10 mouse cellular contexts compared by ENCODE assay signal in genomic region chr7:98158481-98158880, GRCm38 (mm10). TPM values are rescaled to one million over a fixed set of nuclear protein-coding genes. Genes with fewer than 3 reads are reported as not detected.
DNase-seq lines count a peak whose midpoint lies in the region; ATAC-seq lines count a peak whose summit lies in the region.
"Had no signal": no experiment of that assay in that cellular context is flagged by ENCODE, and none has a peak within 500 bp of the region (broad histone marks: within the 10 kb centered on the region; RNA-seq: fewer than 3 reads in every experiment).

No protein-coding gene starts in this region.

- H3K4me3 ChIP-seq in embryonic facial prominence, embryonic 14.5 days (ENCODE audit: low read depth, low read length) = no peak overlapping the region
- H3K4me3 ChIP-seq in liver, embryonic 13.5 days (replicated peaks) = peak overlapping the region; percentile 41
- H3K4me3 ChIP-seq in stomach, embryonic 15.5 days (replicated peaks) = no peak overlapping the region
- H3K4me3 ChIP-seq: left cerebral cortex, adult 2 months had no signal

- peak; percentile 42; the same call in 1 of the 2 replicates for ATAC-seq in embryonic facial prominence, embryonic 14.5 days (ENCODE audit: low read depth)
- no peak for ATAC-seq in liver, embryonic 13.5 days (ENCODE audit: low read depth)
- ATAC-seq in stomach, embryonic 15.5 days (ENCODE audit: insufficient read depth, low FRiP score, low read depth) = peak; percentile 72
- no peak for ATAC-seq in activated CD4-positive, CD25-positive, alpha-beta regulatory T cell, adult 4 months
- ATAC-seq: Patski had no signal

- no peak overlapping the region; the same call in 1 of the 2 replicates for H3K4me2 ChIP-seq in embryonic facial prominence, embryonic 14.5 days (ENCODE audit: low read depth, low read length)
- peak overlapping the region; percentile 55 for H3K4me2 ChIP-seq in liver, embryonic 13.5 days
- H3K4me2 ChIP-seq in stomach, embryonic 15.5 days = peak overlapping the region; percentile 26

- 0 out of 2 replicates have a peak, but pooled peaks cover 4% of the 10 kb centered on the region for H3K4me1 ChIP-seq in embryonic facial prominence, embryonic 14.5 days (ENCODE audit: control insufficient read depth, insufficient read depth, low read length)
- H3K4me1 ChIP-seq in liver, embryonic 13.5 days (replicated peaks) = peaks cover 89% of the 10 kb centered on the region
- peaks cover 53% of the 10 kb centered on the region for H3K4me1 ChIP-seq in stomach, embryonic 15.5 days

- no peak overlapping the region for H3K9ac ChIP-seq in embryonic facial prominence, embryonic 14.5 days (ENCODE audit: low read depth, low read length)
- H3K9ac ChIP-seq in liver, embryonic 13.5 days = peak overlapping the region; percentile 57
- no peak overlapping the region for H3K9ac ChIP-seq in stomach, embryonic 15.5 days

- no peaks in the 10 kb centered on the region for H3K27me3 ChIP-seq in embryonic facial prominence, embryonic 14.5 days (replicated peaks; ENCODE audit: control insufficient read depth, insufficient read depth, low read length)
- H3K27me3 ChIP-seq in liver, embryonic 13.5 days = no peaks in the 10 kb centered on the region
- no peaks in the 10 kb centered on the region for H3K27me3 ChIP-seq in stomach, embryonic 15.5 days (replicated peaks)
- H3K27me3 ChIP-seq: Patski had no signal

- no peaks in the 10 kb centered on the region for H3K36me3 ChIP-seq in embryonic facial prominence, embryonic 14.5 days (ENCODE audit: control insufficient read depth, insufficient read depth, low read length)
- peaks cover 43% of the 10 kb centered on the region for H3K36me3 ChIP-seq in liver, embryonic 13.5 days
- H3K36me3 ChIP-seq in stomach, embryonic 15.5 days = no peaks in the 10 kb centered on the region

- DNase-seq in embryonic facial prominence, embryonic 14.5 days (ENCODE audit: low spot score) = no peak
- DNase-seq in kidney, adult 11 months = peak; percentile 83
- DNase-seq in liver, embryonic 13.5 days = no peak
- no peak for DNase-seq in gastrocnemius, postnatal 25 days
- DNase-seq in layer of hippocampus, adult 18-20 months (ENCODE audit: low spot score in 2 of 2) = no peak
- DNase-seq: thymus, postnatal 14 days had no signal

- 43% methylated on average over 8 of the region's 8 CpGs for WGBS in embryonic facial prominence, embryonic 14.5 days
- WGBS in liver, embryonic 13.5 days (ENCODE audit: insufficient replicate concordance) = 47% methylated on average over 8 of the region's 8 CpGs
- 33% methylated on average over 8 of the region's 8 CpGs for WGBS in stomach, embryonic 15.5 days

- 0 out of 2 replicates have a peak overlapping the region, but pooled peaks have one; percentile 6 for H3K27ac ChIP-seq in embryonic facial prominence, embryonic 14.5 days (replicated peaks; ENCODE audit: low read depth, low read length)
- peak overlapping the region; percentile 88 for H3K27ac ChIP-seq in liver, embryonic 13.5 days
- H3K27ac ChIP-seq in stomach, embryonic 15.5 days = peak overlapping the region; percentile 81
- H3K27ac ChIP-seq: left cerebral cortex, adult 2 months had no signal

- no peaks in the 10 kb centered on the region for H3K9me3 ChIP-seq in embryonic facial prominence, embryonic 14.5 days (ENCODE audit: control insufficient read depth, low read length)
- no peaks in the 10 kb centered on the region for H3K9me3 ChIP-seq in liver, embryonic 13.5 days (replicated peaks)
- H3K9me3 ChIP-seq in stomach, embryonic 15.5 days = no peaks in the 10 kb centered on the region

RNA-seq across cellular contexts. Expression of gene Omp, which starts 13.2 kb away (rescaled TPM):
- polyA plus RNA-seq in embryonic facial prominence, embryonic 14.5 days (2014; fragmentation: Nextera tagmentation; extraction: Ambion mirVana) = 2.7 and 4.8 TPM in 2 replicates
- 0.50 and 0.76 TPM in 2 replicates for polyA plus RNA-seq in liver, embryonic 13.5 days (2015; fragmentation: Nextera tagmentation; extraction: Ambion mirVana)
- 0.68 and 0.70 TPM in 2 replicates for polyA plus RNA-seq in stomach, embryonic 15.5 days (2015; fragmentation: Nextera tagmentation; extraction: Ambion mirVana)
- under 1 TPM in 1 of 2 experiments, not detected in 1; 0.11 TPM for total RNA-seq in gastrocnemius, postnatal 25 days (2021)
- total RNA-seq in layer of hippocampus, adult 18-20 months (2021) = 1 to 10 TPM; 1.1 to 1.2 TPM
- polyA plus RNA-seq in activated CD4-positive, CD25-positive, alpha-beta regulatory T cell, adult 4 months (2017; shearing (Covaris generic)) = not detected

RNA-seq across cellular contexts. Expression of gene Capn5, which starts 19.6 kb away (rescaled TPM):
- 5.0 and 6.0 TPM in 2 replicates for polyA plus RNA-seq in embryonic facial prominence, embryonic 14.5 days (2014; fragmentation: Nextera tagmentation; extraction: Ambion mirVana)
- polyA plus RNA-seq in liver, embryonic 13.5 days (2015; fragmentation: Nextera tagmentation; extraction: Ambion mirVana) = 13.2 and 16.8 TPM in 2 replicates
- 13.8 and 14.9 TPM in 2 replicates for polyA plus RNA-seq in stomach, embryonic 15.5 days (2015; fragmentation: Nextera tagmentation; extraction: Ambion mirVana)
- 1 to 10 TPM; 1.6 to 2.4 TPM for total RNA-seq in gastrocnemius, postnatal 25 days (2021)
- total RNA-seq in layer of hippocampus, adult 18-20 months (2021) = 10 to 100 TPM; 43.4 to 47.4 TPM
- 1 to 10 TPM in 1 of 2 experiments, under 1 TPM in 1; 0.79 to 2.1 TPM for polyA plus RNA-seq in activated CD4-positive, CD25-positive, alpha-beta regulatory T cell, adult 4 months (2017; shearing (Covaris generic))

RNA-seq across cellular contexts. Expression of gene Myo7a, which starts 39.2 kb away (rescaled TPM):
- 9.2 and 10.1 TPM in 2 replicates for polyA plus RNA-seq in embryonic facial prominence, embryonic 14.5 days (2014; fragmentation: Nextera tagmentation; extraction: Ambion mirVana)
- 8.0 and 8.3 TPM in 2 replicates for polyA plus RNA-seq in liver, embryonic 13.5 days (2015; fragmentation: Nextera tagmentation; extraction: Ambion mirVana)
- polyA plus RNA-seq in stomach, embryonic 15.5 days (2015; fragmentation: Nextera tagmentation; extraction: Ambion mirVana) = 9.3 and 11.4 TPM in 2 replicates
- 1 to 10 TPM; 2.8 to 3.5 TPM for total RNA-seq in gastrocnemius, postnatal 25 days (2021)
- total RNA-seq in layer of hippocampus, adult 18-20 months (2021) = 10 to 100 TPM; 10.0 to 14.5 TPM
- 1 to 10 TPM; 1.1 to 1.6 TPM for polyA plus RNA-seq in activated CD4-positive, CD25-positive, alpha-beta regulatory T cell, adult 4 months (2017; shearing (Covaris generic))

RNA-seq across cellular contexts. Expression of gene B3gnt6, which starts 40.8 kb away (rescaled TPM):
- polyA plus RNA-seq in embryonic facial prominence, embryonic 14.5 days (2014; fragmentation: Nextera tagmentation; extraction: Ambion mirVana) = 0.07 and 0.08 TPM in 2 replicates
- not detected in 2 replicates for polyA plus RNA-seq in liver, embryonic 13.5 days (2015; fragmentation: Nextera tagmentation; extraction: Ambion mirVana)
- polyA plus RNA-seq in stomach, embryonic 15.5 days (2015; fragmentation: Nextera tagmentation; extraction: Ambion mirVana) = 0.05 TPM in 2 replicates
- total RNA-seq in gastrocnemius, postnatal 25 days (2021) = not detected
- under 1 TPM; 0.13 to 0.25 TPM for total RNA-seq in layer of hippocampus, adult 18-20 months (2021)
- polyA plus RNA-seq in activated CD4-positive, CD25-positive, alpha-beta regulatory T cell, adult 4 months (2017; shearing (Covaris generic)) = not detected

Comparison
In these comparisons a context has a peak if more than half of its experiments do, and no peak if none do; other contexts are left out.
1. ATAC-seq: peak in embryonic facial prominence, embryonic 14.5 days (single experiment) and stomach, embryonic 15.5 days (single experiment); none in liver, embryonic 13.5 days (single experiment) and activated CD4-positive, CD25-positive, alpha-beta regulatory T cell, adult 4 months (single experiment).
2. H3K27ac ChIP-seq: peak in every context shown above with its lines; median percentile 88 in liver, embryonic 13.5 days; 81 in stomach, embryonic 15.5 days; 6 in embryonic facial prominence, embryonic 14.5 days.